Mouse (Mus musculus) frontal cortex, adult 2 months (tissue): ENCODE results near the gene Zscan22. TPM values are rescaled to one million over a fixed set of nuclear protein-coding genes. Genes with fewer than 3 reads are reported as not detected.
"Not testable (repeated sequence)": the region's sequence is repeated elsewhere in the genome, so short reads cannot be mapped to it uniquely, and the experiment has no call there.

Source experiments
- DNase-seq, 2 experiments: peaks; one replicate each; pipeline ENCODE4 v3.0.0; 2022; ENCODE audit warnings: low spot score in 1 of 2; ENCODE audit errors: extremely low spot score in 1 of 2
- polyA plus RNA-seq: library from polyadenylated mRNA; depleted of rRNA; stranded (reverse); fragments of >200 nt; gene quantifications from 2 replicates; pipeline ENCODE4 v1.2.3, GENCODE M21; 2012; rRNA removed

Gene Zscan22
- 12.9 TPM in 2 replicates for polyA plus RNA-seq

GRCm38 (mm10) chr7:12897655-12898410 is at the start of gene Zscan22:
Gene Zscan22, plus strand, starts transcription at chr7:12897815.
- peak; percentile 96 to 97 for DNase-seq

GRCm38 (mm10) chr7:12874301-12874700 is 23.3 kb upstream of the Zscan22 start:
- DNase-seq, result peak in 1 of 2 experiments; percentile 46

DNA sequence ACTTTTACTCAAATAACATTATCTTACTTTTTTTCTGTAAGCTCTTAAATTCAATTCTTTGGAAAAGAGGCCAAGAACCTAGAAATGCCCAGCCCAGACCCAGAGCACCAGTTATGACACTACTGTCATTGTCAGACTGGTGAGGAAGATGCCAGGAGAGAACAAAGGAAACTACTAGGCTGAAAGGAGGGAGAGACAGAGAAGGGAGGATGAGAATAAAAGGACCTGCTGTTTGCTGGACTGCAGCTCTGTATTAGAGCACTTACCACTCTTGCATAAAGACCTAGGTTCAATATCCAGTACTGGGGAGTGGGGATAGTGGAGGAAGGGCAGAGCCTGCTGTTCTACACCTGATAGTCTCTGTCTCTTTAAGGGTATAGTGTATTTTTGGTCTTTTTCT is 17.6 kb upstream of the Zscan22 start:
- DNase-seq, result no peak

- not testable (repeated sequence) for DNase-seq
Observed at GRCm38 (mm10) chr7:12880497-12880896, 17.1 kb upstream of the Zscan22 start.

DNA sequence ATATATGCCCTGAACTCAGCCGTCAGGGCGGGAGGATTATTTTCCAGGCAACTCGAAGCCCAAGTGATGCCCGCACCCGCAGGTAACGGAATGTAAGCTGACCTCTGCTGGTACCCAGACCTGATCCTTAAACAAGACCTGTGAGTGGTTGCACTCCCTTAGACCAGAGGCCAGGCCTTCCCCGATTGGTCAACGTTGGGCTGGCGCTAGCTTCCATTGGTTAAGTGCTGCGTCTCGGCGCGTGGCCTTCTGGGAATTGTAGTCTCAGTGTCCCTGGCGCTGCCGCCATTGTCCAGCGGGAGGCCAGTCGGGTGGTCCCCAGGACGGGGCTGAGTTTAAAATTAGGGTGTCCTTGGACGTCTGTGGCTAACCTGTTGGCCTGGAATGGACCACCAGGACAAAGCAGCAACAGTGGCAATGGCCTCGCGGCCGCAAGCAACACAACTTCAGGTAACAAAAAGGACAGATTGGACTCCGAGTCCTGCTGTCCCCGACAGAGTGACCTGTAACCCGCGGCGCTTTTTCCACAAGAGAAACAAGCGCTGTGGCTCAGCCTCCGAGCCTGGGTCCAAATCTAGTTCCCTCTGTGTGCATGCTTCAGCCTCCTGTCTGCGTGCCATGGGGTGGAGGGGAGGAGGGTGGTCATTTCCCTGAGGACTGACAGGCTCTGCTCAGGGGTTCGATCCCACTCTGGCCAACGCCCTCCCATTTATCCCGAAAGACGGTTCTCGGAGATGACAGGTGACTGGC is 16.5 kb upstream of the Zscan22 start, which contains the start of gene Zfp128:
TSS of gene Zfp128 (plus strand) at position 267 of the 750 bp plus-strand sequence.
- DNase-seq, result peak; percentile 96 to 97

GRCm38 (mm10) chr7:12886563-12887266 is 10.9 kb upstream of the Zscan22 start:
- DNase-seq, result peak in 1 of 2 experiments; percentile 28

DNA sequence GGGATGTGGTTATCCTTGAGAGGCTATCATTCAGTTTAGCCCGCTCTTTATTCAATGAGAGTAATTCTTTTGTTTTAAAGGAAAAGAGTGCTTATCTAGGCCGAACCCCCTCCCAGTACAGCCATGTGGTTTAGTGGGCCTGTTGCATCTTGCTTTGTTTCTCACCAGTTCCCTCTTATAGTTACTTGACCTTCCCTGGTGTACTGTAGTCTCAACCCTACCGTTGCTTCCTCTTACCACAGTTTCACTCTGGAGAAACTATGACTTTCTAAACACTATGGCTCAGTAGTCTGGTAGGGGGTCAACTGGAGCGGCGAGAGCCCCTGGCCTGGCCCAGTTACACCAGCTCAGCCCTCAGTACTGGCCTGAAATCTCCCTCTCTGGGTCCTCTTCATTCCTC is 10.0 kb upstream of the Zscan22 start:
- DNase-seq, result no peak

DNA sequence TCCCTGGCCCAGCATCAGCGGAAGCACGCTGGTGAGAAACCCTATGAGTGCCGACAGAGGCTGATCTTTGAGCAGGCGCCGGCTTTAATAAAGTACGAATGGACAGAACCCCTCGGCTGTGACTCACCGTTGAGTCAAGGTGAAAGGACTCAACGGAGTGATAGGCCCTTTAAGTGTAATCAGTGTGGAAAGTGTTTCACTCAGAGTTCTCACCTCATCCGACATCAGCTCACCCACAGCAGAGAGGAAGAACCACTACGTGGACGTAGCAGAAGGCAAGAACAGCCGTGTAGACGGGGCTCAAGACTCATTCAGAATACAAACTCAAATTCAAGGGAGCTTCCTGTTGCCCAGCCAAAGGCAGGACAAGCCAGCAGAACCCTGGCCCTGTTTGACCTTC is 6.7 kb upstream of the Zscan22 start:
- no peak for DNase-seq

DNA sequence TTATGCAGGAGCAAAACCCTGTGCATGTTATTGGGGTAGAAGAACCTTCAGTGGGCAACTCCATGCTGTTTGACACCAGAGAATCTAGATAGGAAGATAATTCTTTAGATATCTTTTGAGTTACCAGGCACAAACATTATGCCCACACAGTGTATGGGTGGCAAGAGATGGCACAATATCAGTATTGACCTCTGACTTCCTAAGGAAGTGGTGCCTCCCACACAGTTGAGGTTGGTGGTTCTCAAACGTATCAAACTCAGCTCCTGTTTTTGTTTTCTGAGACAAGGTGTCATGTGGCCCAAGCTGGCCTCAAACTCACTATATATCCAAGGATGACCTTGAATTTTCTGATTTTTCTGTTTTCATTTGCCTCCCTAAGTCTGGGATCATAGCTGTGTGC is 6.3 kb upstream of the Zscan22 start:
- DNase-seq, result no peak

DNA sequence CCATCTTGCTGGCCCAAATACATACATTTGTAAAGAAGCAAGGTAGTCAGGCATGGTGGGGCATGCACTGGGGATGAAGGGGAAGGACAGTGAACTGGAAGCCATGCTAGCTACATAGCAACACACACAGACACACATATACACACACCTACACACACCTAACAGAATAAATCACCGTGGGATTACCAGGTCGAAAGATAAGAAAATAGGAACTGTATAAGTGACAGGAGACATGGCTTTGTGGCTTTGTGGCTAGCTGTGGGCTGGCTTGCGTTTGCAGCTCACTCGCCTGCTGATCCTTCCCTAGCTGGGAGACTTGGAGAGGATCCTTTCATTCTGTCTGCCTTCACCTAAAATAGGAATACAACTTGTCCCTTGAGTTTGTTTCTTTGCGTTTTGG is 3.9 kb downstream of the Zscan22 start:
- DNase-seq, result no peak

- no peak for DNase-seq
Observed at GRCm38 (mm10) chr7:12903623-12904022, 6.0 kb downstream of the Zscan22 start.

GRCm38 (mm10) chr7:12905146-12905545 is 7.5 kb downstream of the Zscan22 start:
- no peak for DNase-seq

DNA sequence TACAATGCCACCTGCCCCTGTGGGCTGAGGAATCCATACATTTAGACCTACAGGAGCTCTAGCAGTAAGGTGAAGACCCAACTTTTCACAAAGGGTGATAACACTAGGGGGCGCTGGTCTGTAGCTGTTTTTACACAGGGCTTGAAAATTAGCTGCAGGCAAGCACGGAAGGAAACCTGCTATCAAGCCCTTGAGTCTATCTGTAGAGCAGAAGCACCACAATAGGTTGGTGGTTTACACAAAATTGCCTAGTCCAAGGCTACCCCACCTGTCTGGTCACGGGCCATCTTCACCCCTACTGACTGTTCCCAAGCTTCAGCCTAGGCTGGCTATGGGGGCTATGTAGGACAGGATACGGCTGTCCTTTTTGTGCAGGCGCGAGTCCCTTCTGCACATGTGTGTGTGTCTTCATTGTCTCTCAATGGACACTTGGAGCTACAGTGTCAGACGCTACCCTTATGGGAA is 11.9 kb downstream of the Zscan22 start:
- peak; percentile 64 to 90 for DNase-seq

GRCm38 (mm10) chr7:12910181-12910668 is 12.6 kb downstream of the Zscan22 start:
- DNase-seq, result peak in 1 of 2 experiments; percentile 73

GRCm38 (mm10) chr7:12913556-12913955 is 15.9 kb downstream of the Zscan22 start:
- DNase-seq, result no peak

- DNase-seq, result not testable (repeated sequence)
Observed at GRCm38 (mm10) chr7:12920495-12920894, 22.9 kb downstream of the Zscan22 start.

DNA sequence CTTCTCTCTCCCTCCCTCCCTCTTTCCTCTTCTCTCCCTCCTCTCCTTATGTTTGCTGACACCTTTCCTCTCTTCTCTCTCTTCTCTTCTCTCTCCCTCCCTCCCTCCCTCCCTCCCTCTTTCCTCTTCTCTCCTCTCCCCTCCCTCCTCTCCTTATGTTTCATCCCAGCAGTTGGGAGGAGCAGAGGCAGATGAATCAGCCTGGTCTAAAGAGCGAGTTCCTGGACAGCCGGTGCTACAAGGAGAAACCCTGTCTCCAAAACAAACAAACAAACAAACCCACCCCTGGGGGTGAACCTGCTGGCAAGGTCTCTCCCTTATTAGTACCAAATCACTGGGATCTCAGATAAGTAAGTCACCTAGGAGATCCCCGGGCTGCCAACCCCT is 23.7 kb downstream of the Zscan22 start:
- peak in 1 of 2 experiments; percentile 44 for DNase-seq

GRCm38 (mm10) chr7:12921705-12922465 is 24.3 kb downstream of the Zscan22 start, which contains the start of gene Rps5:
Gene Rps5, plus strand, starts transcription at chr7:12922290.
- peak; percentile 99 for DNase-seq

- DNase-seq, result no peak
Observed at GRCm38 (mm10) chr7:12922729-12923128, 25.1 kb downstream of the Zscan22 start.

- no peak for DNase-seq
Observed at GRCm38 (mm10) chr7:12926316-12926715, 28.7 kb downstream of the Zscan22 start.
